Mouse (Mus musculus) myocyte (in vitro differentiated cells): ENCODE data around the gene Fbxw25.
"Not testable (repeated sequence)": the region's sequence is repeated elsewhere in the genome, so short reads cannot be mapped to it uniquely, and the experiment has no call there.

Experiments used
- CEBPB ChIP-seq: IDR thresholded peaks from 2 replicates; pipeline ENCODE4 v1.6.1; 2011; ENCODE audit warnings: mild to moderate bottlenecking, moderate library complexity; ENCODE audit not compliant: poor library complexity, insufficient read depth, severe bottlenecking
- E2F4 ChIP-seq: IDR thresholded peaks from one replicate; pipeline ENCODE4 v1.6.1; 2011; ENCODE audit warnings: mild to moderate bottlenecking, control low read depth, moderate library complexity; ENCODE audit not compliant: insufficient read depth
- MAX ChIP-seq: IDR thresholded peaks from one replicate; pipeline ENCODE4 v1.6.1; 2011; ENCODE audit warnings: low read depth, mild to moderate bottlenecking, control low read depth
- MYOD1 ChIP-seq, 3 experiments: IDR thresholded peaks; one replicate each; pipeline ENCODE4 v1.6.1; 2011; ENCODE audit warnings: control low read depth in 2 of 3, low read depth in 2 of 3, mild to moderate bottlenecking in 2 of 3, moderate library complexity in 1 of 3; ENCODE audit not compliant: insufficient read length in 2 of 3, control insufficient read depth in 1 of 3
- MYOG ChIP-seq, 3 experiments: IDR thresholded peaks; one replicate each; pipeline ENCODE4 v1.6.1; 2011; ENCODE audit warnings: control low read depth in 2 of 3, low read depth in 2 of 3, mild to moderate bottlenecking in 2 of 3; ENCODE audit not compliant: insufficient read length in 2 of 3, control insufficient read depth in 1 of 3, insufficient read depth in 1 of 3
- POLR2A ChIP-seq: IDR thresholded peaks from one replicate; pipeline ENCODE4 v1.6.1; 2011; ENCODE audit warnings: low read depth, mild to moderate bottlenecking, control low read depth, moderate library complexity; ENCODE audit not compliant: insufficient read length
- POLR2AphosphoS2 ChIP-seq: IDR thresholded peaks from one replicate; pipeline ENCODE4 v1.6.1; 2011; ENCODE audit warnings: low read depth, control low read depth; ENCODE audit not compliant: insufficient read length
- REST ChIP-seq: IDR thresholded peaks from one replicate; pipeline ENCODE4 v1.6.1; 2011; ENCODE audit warnings: mild to moderate bottlenecking, control low read depth, moderate library complexity; ENCODE audit not compliant: insufficient read depth, insufficient read length
- SRF ChIP-seq: IDR thresholded peaks from one replicate; pipeline ENCODE4 v1.6.1; 2011; ENCODE audit warnings: low read depth; ENCODE audit not compliant: control insufficient read depth, insufficient read length
- TCF12 ChIP-seq: IDR thresholded peaks from one replicate; pipeline ENCODE4 v1.6.1; 2011; ENCODE audit warnings: mild to moderate bottlenecking, control low read depth; ENCODE audit not compliant: poor library complexity, insufficient read depth, severe bottlenecking
- TCF3 ChIP-seq: IDR thresholded peaks from one replicate; pipeline ENCODE4 v1.6.1; 2011; ENCODE audit warnings: low read depth, control low read depth; ENCODE audit not compliant: insufficient read length
- USF1 ChIP-seq: IDR thresholded peaks from one replicate; pipeline ENCODE4 v1.6.1; 2011; ENCODE audit warnings: low read depth, mild to moderate bottlenecking, control low read depth, moderate library complexity

GRCm38 (mm10) chr9:109606837-109607236 lies 57.6 kb downstream of the Fbxw25 start:
- TF ChIP-seq E2F4; POLR2A; MAX; MYOG (IDR thresholded peaks at IDR 0.05; ENCODE audit: control insufficient read depth in 1 of 3, insufficient read depth in 1 of 3, insufficient read length in 2 of 3, low read depth in 2 of 3); POLR2AphosphoS2; CEBPB; SRF; USF1; TCF12; MYOD1 (IDR thresholded peaks at IDR 0.05; ENCODE audit: control insufficient read depth in 1 of 3, insufficient read length in 2 of 3, low read depth in 2 of 3); REST; TCF3: not testable (repeated sequence)
